Mouse (Mus musculus) naive thymus-derived CD4-positive, alpha-beta T cell, adult 5 months (primary cell): ENCODE results near the gene Ccnl2. TPM values are rescaled to one million over a fixed set of nuclear protein-coding genes. Genes with fewer than 3 reads are reported as not detected.

Experiments
- polyA plus RNA-seq: library from polyadenylated mRNA; unstranded; fragments of 100-300 nt; shearing (Covaris generic); gene quantifications from one replicate; pipeline ENCODE4 v1.2.1, GENCODE M21; 2017

Gene Ccnl2
- polyA plus RNA-seq = 444 TPM

GRCm38 (mm10) chr4:155811929-155812664, at the start of gene Ccnl2:
Gene Ccnl2, plus strand, starts transcription at chr4:155812489.

DNA sequence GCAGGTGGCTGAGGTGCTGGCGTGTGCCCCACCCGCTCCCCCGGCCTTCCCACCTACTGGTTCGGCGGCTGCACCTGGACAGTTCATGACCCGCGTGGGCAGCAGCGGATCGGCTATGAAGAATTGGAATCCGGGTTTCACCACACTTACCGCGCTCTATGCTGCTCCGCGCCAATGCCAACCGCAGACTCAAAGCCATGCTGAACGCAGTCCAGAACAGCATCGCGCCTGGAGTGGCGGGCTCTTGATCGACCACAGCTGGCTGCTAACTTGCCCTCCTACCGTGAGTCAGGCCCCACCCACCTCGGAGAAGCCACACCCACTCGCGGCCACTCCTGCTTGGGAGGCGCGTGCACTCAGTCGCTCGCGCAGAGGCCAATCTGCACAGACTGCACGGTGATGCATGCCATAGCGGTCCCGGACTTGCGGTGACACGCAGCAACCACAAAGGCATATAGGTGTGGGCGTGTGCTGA, 38.0 kb upstream of the Ccnl2 start, which contains the start of gene Vwa1:
Gene Vwa1, minus strand, starts transcription at position 419 of the 475 bp plus-strand sequence.

GRCm38 (mm10) chr4:155785819-155786218, 26.5 kb upstream of the Ccnl2 start, which contains the start of gene Tmem88b:
Gene Tmem88b, minus strand, starts transcription at chr4:155785874.

GRCm38 (mm10) chr4:155790021-155790489, 22.2 kb upstream of the Ccnl2 start, which contains the start of gene Ankrd65:
Gene Ankrd65, plus strand, starts transcription at chr4:155790439.

DNA sequence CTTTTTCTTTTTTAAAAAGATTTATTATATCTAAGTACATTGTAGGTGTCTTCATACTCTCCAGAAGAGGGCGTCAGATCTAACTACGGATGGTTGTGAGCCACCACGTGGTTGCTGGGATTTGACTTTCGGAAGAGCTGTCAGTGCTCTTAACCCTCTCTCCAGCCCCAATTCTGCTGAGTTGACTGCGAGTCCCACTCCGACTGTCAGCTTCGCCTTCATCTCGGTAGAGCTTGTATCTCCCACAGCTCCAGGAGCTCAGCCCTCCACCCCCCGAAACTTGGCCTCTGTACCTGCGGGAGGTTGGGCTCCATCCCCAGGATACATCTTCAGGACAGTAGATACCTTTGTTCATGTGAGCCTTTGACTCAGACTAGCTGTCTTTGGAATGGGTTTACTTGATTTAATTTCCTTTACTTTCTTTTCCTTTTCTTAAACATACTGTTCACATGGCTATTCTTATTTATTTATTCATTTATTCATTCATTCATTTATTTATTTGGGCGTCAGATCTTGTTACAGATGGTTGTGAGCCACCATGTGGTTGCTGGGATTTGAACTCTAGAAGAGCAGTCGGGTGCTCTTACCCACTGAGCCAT, 9.4 kb upstream of the Ccnl2 start, which contains the start of gene Mrpl20:
Gene Mrpl20, plus strand, starts transcription at position 138 of the 599 bp plus-strand sequence.

GRCm38 (mm10) chr4:155831205-155831766, 19.0 kb downstream of the Ccnl2 start, which contains the start of gene Aurkaip1:
Gene Aurkaip1, plus strand, starts transcription at chr4:155831272.

DNA sequence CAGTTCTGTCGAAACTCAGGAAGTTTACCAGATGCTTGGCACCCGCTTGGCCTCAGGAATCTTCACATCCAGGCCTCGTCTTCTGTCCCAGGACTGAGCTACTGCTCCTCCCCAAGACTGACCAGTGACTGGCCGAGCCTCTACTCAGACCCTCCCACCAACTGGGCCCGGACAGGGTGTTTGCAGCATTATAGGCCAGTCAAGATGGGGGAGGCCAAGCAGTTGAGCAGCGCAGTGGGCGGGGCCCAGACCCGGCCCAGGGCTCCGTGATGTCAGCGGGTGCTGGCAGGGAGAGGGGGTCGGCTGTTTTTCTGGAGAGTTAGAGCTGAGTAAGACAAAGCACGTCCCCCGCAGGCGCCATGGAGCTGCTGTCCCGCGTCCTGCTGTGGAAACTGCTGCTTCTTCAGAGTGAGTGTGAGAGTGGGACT, 27.2 kb downstream of the Ccnl2 start, which contains the start of gene Mxra8:
Gene Mxra8, plus strand, starts transcription at position 198 of the 428 bp plus-strand sequence.

GRCm38 (mm10) chr4:155846871-155847578, 34.7 kb downstream of the Ccnl2 start, which contains the start of gene Dvl1:
Gene Dvl1, plus strand, starts transcription at chr4:155847402.

DNA sequence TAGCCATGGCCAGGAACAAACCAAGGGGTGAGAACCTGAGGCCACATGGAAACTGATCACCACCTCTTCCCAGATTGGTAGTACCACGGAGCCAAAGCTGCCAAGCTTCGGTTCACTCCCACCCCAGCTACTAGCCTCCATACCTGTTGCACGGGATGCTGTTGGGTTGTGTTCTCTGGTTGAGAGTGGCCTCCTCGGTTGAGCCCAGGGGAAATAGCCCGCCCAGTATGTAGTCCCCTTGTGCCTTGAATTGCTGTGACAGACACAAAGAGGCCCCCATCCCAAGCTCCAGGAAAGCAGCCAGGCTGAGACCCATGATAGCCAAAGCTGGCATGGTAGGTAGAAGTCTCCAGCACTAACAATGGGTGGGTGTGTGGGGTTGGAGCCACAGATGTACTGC, 50.7 kb downstream of the Ccnl2 start, which contains the start of gene Tas1r3:
Gene Tas1r3, minus strand, starts transcription at position 362 of the 400 bp plus-strand sequence.

GRCm38 (mm10) chr4:155869317-155870033, 57.2 kb downstream of the Ccnl2 start, which contains the start of the genes Cptp and Ints11:
Gene Cptp, minus strand, starts transcription at chr4:155869440.
Gene Ints11, plus strand, starts transcription at chr4:155869546.

Other genes with a start within 250 kb of the Ccnl2 start
- gene Slc35e2, start 211.1 kb upstream of the Ccnl2 start, polyA plus RNA-seq = 25.7 TPM
- 317 TPM for gene Cdk11b, start 187.6 kb upstream of the Ccnl2 start, polyA plus RNA-seq
- not detected for gene Gm10563, start 167.1 kb upstream of the Ccnl2 start, polyA plus RNA-seq
- gene Mmp23, start 159.1 kb upstream of the Ccnl2 start, polyA plus RNA-seq = not detected
- 55.2 TPM for gene Mib2, start 143.3 kb upstream of the Ccnl2 start, polyA plus RNA-seq
- 13.4 TPM for gene Fndc10, start 118.1 kb upstream of the Ccnl2 start, polyA plus RNA-seq
- 96.5 TPM for gene Ssu72, start 107.7 kb upstream of the Ccnl2 start, polyA plus RNA-seq
- gene Tmem240, start 77.7 kb upstream of the Ccnl2 start, polyA plus RNA-seq = 0.57 TPM
- gene Atad3a, start 51.4 kb upstream of the Ccnl2 start, polyA plus RNA-seq = 104 TPM
- not detected for gene Vwa1, start 37.8 kb upstream of the Ccnl2 start, polyA plus RNA-seq
- not detected for gene Tmem88b, start 26.6 kb upstream of the Ccnl2 start, polyA plus RNA-seq
- gene Ankrd65, start 22.1 kb upstream of the Ccnl2 start, polyA plus RNA-seq = not detected
- gene Mrpl20, start 9.6 kb upstream of the Ccnl2 start, polyA plus RNA-seq = 62.8 TPM
- 116 TPM for gene Aurkaip1, start 18.8 kb downstream of the Ccnl2 start, polyA plus RNA-seq
- gene Mxra8, start 27.2 kb downstream of the Ccnl2 start, polyA plus RNA-seq = 2.1 TPM
- gene Dvl1, start 34.9 kb downstream of the Ccnl2 start, polyA plus RNA-seq = 117 TPM
- 0.55 TPM for gene Tas1r3, start 50.9 kb downstream of the Ccnl2 start, polyA plus RNA-seq
- 3.0 TPM for gene Cptp, start 57.0 kb downstream of the Ccnl2 start, polyA plus RNA-seq
- 80.6 TPM for gene Ints11, start 57.1 kb downstream of the Ccnl2 start, polyA plus RNA-seq
- gene Pusl1, start 79.3 kb downstream of the Ccnl2 start, polyA plus RNA-seq = 41.9 TPM
- 34.2 TPM for gene Acap3, start 79.3 kb downstream of the Ccnl2 start, polyA plus RNA-seq
- gene Ube2j2, start 131.3 kb downstream of the Ccnl2 start, polyA plus RNA-seq = 185 TPM
- gene C1qtnf12, start 149.8 kb downstream of the Ccnl2 start, polyA plus RNA-seq = 3.4 TPM
- gene B3galt6, start 180.2 kb downstream of the Ccnl2 start, polyA plus RNA-seq = 7.8 TPM
- gene Sdf4, start 180.4 kb downstream of the Ccnl2 start, polyA plus RNA-seq = 401 TPM
- gene Tnfrsf4, start 201.4 kb downstream of the Ccnl2 start, polyA plus RNA-seq = 109 TPM
- 279 TPM for gene Tnfrsf18, start 213.7 kb downstream of the Ccnl2 start, polyA plus RNA-seq
- 0.15 TPM for gene Ttll10, start 246.9 kb downstream of the Ccnl2 start, polyA plus RNA-seq